Mouse (Mus musculus): ENCODE data around the gene Med17.

Gene Med17

DNA sequence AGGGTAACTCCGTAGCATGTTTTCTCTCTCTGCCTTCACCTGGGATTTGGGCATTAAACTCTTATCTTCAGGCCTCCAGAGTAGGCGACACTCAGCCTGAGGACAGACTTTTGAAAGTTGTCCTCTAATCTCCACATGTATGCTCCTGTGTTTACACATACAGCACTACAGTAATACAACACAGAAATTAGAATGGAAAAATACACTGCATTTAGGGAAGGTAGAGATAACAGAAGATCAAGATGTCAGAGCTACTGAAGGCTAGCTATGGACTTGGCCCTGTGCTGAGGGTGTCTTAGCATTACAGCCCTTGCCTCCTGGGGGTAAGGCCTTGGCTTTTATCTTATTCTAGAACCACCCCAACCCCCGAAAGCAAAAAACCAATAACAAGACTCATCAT lies 8.7 kb upstream of the Med17 start:
- DNase-seq (ENCODE audit: low spot score in 2 of 2): no peak

DNA sequence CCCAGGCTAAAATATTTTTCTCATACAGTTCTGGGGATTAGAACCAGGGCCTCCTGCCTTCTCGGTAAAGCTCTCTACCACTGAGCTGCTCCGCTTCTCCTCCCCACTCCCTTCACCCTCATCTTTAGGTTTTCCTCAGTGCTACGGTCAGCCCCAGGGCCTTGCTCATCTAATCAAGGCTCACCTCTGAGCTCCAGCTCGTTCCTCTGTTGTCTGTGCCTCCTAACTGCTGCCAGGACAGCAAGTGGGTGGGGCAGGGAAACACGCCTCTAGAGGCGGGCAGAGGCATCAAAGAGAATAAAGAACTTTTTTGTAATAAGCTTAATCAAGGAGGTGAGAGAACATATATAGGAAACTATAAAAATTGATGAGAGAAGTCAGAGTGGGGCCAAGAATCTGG lies 8.1 kb upstream of the Med17 start:
- DNase-seq (ENCODE audit: low spot score in 2 of 2): no peak

DNA sequence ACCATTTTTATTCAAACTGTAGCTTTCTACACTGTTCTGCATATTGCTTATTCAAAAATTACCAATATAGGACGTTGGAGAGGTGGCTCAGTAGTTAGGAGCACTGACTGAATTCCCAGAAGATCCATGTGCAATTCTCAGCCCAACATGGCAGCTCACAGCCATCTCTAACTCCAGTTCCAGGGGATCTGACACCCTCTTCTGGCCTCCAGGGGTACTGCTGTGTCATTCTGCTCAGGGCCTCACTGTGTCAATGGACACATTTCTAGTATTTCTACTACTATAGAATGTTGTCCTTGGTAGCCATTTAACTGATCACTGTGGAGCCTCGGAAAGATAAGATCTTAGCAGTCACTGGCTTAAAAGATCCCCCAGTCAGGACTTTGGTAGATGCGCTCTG lies 5.7 kb upstream of the Med17 start:
- DNase-seq (ENCODE audit: low spot score in 2 of 2): no peak

- peak in 1 of 2 experiments; percentile 8 for DNase-seq (ENCODE audit: low spot score in 2 of 2)
These were observed 754 bp upstream of the Med17 start for GRCm38 (mm10) chr9:15280491-15280879.

- no peak for DNase-seq (ENCODE audit: low spot score in 2 of 2)
These were observed 537 bp downstream of the Med17 start for GRCm38 (mm10) chr9:15279139-15279648.

GRCm38 (mm10) chr9:15278343-15278742 lies 1.4 kb downstream of the Med17 start:
- DNase-seq (ENCODE audit: low spot score in 2 of 2): no peak

DNA sequence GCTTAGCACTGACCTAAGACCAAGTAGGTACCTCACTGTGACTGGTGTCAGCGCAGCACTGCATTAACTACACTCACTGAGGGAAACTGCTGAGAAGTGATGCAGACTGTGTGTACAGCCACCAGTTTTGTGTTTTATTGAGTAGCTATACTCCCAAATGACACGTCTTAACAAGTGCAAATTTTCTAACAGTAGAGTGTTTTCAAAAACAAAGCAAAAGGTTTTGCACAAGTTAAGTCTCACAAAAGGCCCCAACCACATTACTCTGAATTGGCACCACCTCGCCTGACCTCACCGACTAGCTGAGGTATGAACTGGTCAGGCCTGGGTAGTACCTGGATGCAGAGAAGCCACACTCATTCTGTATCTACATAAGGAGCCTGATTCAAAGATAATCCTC lies 2.9 kb downstream of the Med17 start:
- DNase-seq (ENCODE audit: low spot score in 2 of 2): no peak

DNA sequence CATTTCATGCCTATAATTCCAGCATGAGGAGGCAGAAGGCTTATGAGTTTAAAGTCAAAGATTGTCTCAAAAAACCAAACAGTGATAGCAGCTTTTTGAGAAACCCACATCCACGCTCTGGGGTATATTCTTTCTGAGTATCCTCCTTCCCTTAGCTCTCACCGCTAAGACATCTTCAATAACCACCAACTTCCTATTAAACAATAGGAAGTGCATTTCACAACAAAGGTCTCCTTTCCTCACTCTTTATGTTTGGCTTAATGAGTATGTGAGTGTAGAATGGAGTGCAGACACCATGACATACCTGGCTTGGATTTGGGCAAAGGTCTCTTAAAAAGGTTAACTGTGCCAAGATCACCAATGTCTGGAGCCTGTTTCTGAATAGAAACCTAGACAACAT lies 5.8 kb downstream of the Med17 start:
- DNase-seq (ENCODE audit: low spot score in 2 of 2): no peak

- DNase-seq (ENCODE audit: low spot score in 2 of 2): no peak
These were observed 16.2 kb downstream of the Med17 start for GRCm38 (mm10) chr9:15263487-15263886.

DNA sequence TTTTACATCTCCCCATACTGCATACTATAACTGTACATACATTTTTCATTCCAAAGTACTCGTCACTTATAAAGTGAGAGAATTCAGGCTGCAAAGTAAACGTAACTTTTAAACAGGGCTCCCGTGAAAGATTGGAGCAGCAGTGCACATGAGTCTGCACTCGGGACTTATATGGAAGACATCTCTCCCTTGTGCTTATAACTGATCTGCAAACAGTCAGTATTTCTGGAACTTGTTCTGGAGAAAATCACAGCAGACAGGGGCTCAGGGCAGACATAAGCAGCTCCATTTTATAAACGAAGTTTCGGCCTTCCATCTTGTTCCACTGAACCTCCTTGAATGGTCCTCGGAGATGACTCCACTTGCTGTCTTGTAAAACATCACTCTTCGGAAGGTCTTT lies 17.8 kb downstream of the Med17 start:
- no peak for DNase-seq (ENCODE audit: low spot score in 2 of 2)

DNA sequence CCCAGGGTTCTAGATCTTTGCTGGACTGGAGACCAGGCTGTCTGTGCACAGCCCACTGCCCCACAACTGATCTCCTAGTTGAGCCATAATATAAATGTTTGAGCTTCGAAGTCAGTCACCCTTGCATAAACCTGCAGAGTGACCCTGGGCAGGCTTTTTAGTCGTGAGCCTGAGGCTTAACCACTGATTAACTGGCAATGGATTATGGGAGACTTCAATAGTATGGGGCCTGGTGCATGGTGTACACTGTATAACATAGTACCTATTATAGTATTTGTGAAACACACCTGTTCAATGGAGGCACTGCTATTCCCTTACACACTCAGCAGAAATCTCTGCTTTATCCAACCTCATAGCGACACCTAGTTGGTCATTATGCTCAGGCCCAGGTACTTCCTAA lies 23.5 kb downstream of the Med17 start:
- no peak for DNase-seq (ENCODE audit: low spot score in 2 of 2)

GRCm38 (mm10) chr9:15254501-15254900 lies 25.2 kb downstream of the Med17 start:
- no peak for DNase-seq (ENCODE audit: low spot score in 2 of 2)

DNA sequence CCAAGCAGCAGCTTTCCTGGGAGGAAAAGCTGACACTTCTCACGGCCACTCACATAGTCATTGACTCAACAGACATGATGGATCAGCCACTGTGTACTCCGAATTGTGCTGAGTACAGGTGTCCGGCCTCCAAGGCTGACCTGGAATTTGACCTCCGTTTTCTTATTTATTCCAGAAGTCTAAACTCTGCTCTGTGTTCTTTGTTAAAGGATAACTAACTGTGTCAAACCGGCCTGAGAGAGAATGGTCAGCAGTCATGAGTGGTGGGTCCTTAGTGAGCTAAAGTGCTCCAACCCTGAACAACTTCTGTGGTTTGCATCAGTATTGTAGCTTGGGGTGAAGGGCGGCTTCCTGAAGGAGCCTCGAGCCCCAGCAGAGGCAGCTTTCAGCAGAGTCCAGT lies 27.5 kb downstream of the Med17 start:
- no peak for DNase-seq (ENCODE audit: low spot score in 2 of 2)

- no peak for DNase-seq (ENCODE audit: low spot score in 2 of 2)
These were observed 29.4 kb downstream of the Med17 start for GRCm38 (mm10) chr9:15250376-15250775.

GRCm38 (mm10) chr9:15245319-15246075 lies 34.2 kb downstream of the Med17 start:
- DNase-seq (ENCODE audit: low spot score in 2 of 2): no peak

- DNase-seq (ENCODE audit: low spot score in 2 of 2): no peak
These were observed 37.6 kb downstream of the Med17 start for GRCm38 (mm10) chr9:15242130-15242529.

GRCm38 (mm10) chr9:15241596-15241939 lies 38.2 kb downstream of the Med17 start:
- DNase-seq (ENCODE audit: low spot score in 2 of 2): peak; percentile 6 to 7

DNA sequence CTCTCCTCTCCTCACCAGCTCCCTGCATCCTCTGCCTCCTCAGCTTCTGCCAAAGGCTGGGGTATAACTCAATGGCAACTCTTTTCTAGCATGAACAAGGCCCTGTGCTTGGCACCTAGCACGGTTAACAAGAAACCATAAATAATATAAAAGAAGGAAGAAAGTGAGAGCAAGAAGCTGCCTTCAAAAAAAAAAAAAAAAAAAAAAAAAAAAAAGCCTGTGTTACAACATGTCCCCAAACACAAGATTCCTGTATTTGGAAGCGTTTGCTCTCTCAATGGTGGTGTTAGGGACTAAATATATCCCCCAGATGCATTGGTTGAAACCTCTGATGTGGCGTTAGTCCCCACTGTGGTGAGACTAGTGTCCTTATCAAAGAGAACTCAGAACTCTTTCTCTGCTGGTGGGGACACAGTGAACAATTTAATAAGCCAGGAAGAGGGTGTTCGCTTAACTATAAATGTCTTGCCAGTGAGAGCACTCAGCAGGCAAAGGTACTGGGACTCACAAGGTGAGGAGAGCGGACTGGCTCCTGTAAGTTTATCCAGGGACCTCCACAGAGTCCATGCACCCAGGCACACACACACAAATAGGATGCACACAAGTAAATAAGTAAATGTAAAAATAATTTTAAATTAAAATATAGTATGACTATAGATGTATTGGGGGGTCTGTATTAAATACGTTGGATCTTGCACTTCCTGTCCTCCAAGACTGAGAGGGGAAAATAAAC lies 38.7 kb downstream of the Med17 start:
- DNase-seq (ENCODE audit: low spot score in 2 of 2): no peak

DNA sequence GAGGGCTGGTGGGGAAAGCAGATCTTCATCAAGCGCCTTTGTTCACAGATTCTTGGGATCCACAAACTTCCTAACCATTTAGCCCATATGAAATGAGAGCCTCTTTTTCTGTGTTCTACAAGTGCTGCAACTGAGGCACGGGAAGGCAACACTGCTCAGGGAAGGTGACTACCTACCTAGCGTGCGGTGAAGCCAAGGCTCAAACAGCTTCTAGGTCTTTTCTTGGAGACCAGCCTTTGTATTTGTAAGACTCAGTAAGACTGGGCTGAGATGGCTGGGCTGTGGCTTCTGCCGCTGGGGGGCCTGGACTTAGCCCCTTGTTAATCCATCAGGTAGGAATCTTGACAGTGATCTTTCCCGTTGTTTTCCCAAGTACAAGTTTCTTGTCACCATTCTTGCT lies 39.7 kb downstream of the Med17 start:
- no peak for DNase-seq (ENCODE audit: low spot score in 2 of 2)

DNA sequence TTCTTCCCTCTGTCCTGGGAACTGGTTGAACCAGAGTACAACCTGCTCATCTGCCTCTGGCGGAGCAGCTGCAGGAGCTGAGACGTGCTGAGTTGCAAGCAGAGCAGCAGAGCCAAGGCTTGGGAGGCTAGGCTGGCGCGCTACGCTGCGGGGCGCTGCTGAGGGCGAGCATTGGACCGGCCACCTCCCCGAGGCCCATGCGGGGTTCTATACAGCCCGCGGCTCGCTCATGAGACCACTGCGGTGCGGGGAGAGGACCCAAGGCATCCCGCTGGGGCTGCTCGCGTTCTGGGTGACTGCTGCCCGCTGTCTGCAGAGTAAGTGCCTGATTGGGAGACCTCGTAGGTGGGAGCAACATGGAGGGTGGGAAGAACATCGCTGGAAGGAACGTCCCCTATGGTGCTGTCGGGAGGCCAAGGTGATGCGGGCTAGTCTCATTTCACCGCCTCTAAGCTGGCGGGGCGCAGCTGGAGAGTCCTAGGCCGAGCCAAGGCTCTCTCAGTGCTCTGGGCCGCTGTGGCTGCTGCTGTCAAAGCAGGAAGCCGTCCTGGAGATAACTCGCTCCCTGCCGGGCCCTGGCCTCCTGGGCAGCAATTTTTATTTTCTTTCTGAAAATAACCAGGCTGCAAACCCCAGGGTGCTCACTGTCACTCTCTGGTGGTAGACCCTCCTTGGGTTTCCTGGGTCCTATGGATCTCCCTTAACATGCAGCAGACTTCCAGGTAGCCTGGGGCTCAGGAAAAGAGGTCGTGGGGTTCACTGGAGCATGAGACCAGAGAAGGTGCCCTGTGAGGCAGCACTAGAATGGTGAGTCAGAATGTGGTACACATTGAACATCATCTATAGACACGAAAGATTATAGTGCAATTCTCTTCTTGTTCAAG lies 40.4 kb downstream of the Med17 start, which contains the start of gene Vstm5:
Gene Vstm5 (plus strand): TSS at position 4 of the 884 bp plus-strand sequence.
- no peak for DNase-seq (ENCODE audit: low spot score in 2 of 2)

DNA sequence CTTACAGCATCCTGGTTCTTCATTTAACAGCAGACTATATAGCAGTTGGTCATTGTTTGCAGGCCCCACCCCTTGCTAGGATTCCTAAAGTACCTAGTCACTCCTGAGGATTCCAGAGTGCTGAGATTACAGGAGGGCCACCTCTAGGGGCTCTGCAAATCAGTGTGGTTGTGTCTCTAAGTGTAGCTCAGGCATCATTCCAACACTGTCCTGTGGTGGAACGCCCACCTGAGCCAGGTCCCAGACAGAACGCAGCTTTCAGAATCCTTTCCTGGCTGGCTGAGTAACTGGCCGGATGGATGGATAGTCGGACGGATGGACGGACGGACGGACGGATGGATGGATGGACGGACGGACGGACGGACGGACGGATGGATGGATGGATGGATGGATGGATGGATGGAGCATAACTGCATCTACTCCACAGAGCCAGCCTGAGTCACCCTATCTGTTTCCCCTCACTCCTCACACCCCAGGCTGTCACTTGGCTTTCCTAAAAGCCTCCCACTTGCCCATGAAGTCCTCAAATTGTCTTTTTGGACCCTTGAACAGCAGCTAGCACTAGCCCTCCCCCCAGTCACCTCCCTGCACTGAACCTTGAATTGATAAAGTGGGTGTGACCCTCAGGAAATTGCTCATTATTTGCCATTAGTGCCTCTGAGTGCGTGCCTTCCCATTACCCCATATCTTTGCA lies 41.3 kb downstream of the Med17 start:
- no peak for DNase-seq (ENCODE audit: low spot score in 2 of 2)
